Mouse (Mus musculus) heart, embryonic 12.5 days (tissue): ENCODE results near the gene Ipo5. TPM values are rescaled to one million over a fixed set of nuclear protein-coding genes. Genes with fewer than 3 reads are reported as not detected.

Experiments
- ATAC-seq: fragments of 200-750 bp; cut with Nextera tagmentation; 2 replicates; pipeline ENCODE4 v1.8.0; 2017; ENCODE audit warnings: moderate TSS enrichment, moderate library complexity; ENCODE audit not compliant: insufficient number of reproducible peaks, low FRiP score
- H3K27ac ChIP-seq: fragments of 300-500 bp; sonication (generic); 2 replicates; pipeline ENCODE4 v1.5.1; 2016; ENCODE audit warnings: mild to moderate bottlenecking, moderate library complexity; ENCODE audit not compliant: poor library complexity, severe bottlenecking
- H3K27me3 ChIP-seq: fragments of 300-500 bp; sonication (generic); replicated peaks from 2 replicates; pipeline ENCODE4 v1.6.1; 2016; ENCODE audit warnings: mild to moderate bottlenecking, moderate library complexity
- H3K36me3 ChIP-seq: fragments of 300-500 bp; sonication (generic); 2 replicates; pipeline ENCODE4 v1.6.1; 2016; ENCODE audit warnings: mild to moderate bottlenecking, moderate library complexity
- H3K4me1 ChIP-seq: fragments of 300-500 bp; sonication (generic); replicated peaks from 2 replicates; pipeline ENCODE4 v1.6.1; 2016; ENCODE audit warnings: mild to moderate bottlenecking
- H3K4me2 ChIP-seq: fragments of 300-500 bp; sonication (generic); 2 replicates; pipeline ENCODE4 v1.6.1; 2016; ENCODE audit warnings: mild to moderate bottlenecking, moderate library complexity
- H3K4me3 ChIP-seq: fragments of 300-500 bp; sonication (generic); 2 replicates; pipeline ENCODE4 v1.5.1; 2016; ENCODE audit warnings: mild to moderate bottlenecking
- H3K9ac ChIP-seq: fragments of 300-500 bp; sonication (generic); 2 replicates; pipeline ENCODE4 v1.6.1; 2016; ENCODE audit warnings: mild to moderate bottlenecking, moderate library complexity
- H3K9me3 ChIP-seq: fragments of 300-500 bp; sonication (generic); replicated peaks from 2 replicates; pipeline ENCODE4 v1.6.1; 2016; ENCODE audit warnings: mild to moderate bottlenecking, moderate library complexity
- WGBS: fragments of 180-500 bp; shearing (Covaris S2); methylation state at CpG from one replicate; pipeline ENCODE4 v1.1.7; 2016; 5-methylcytosine and 5-hydroxymethylcytosine counted together
- polyA plus RNA-seq: library from polyadenylated mRNA; unstranded; fragments of >200 nt; fragmentation: Nextera tagmentation; extraction: Ambion mirVana; gene quantifications from 2 replicates; pipeline ENCODE4 v1.2.1, GENCODE M21; 2016

Ipo5 gene
- polyA plus RNA-seq, 1 experiment from 2014 or later: 98.8 TPM

DNA sequence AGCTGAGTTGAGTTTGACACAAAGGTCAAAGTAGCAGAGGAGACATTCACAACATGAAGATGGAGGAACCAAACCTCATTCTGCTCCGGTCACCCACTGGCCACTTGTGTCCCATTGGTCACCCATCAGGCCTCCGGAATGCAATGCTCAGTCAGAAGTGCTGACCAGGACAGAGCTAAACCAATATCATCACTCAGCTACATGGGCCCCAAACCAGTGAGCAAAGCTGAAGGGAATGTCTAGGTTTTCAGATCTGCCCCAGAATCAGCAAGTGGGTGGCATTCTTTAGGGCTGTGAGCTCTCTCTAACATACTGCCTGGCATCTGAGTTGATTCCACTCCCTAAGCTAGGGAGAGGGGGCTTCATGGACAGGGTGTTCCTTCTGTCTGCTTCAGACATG lies 32.0 kb upstream of the Ipo5 start:
- Histone ChIP-seq H3K9ac (no peak overlapping the region), H3K27me3 (no peaks in the 10 kb centered on the region), H3K4me2 (no peak overlapping the region), H3K4me1 (peaks cover 35% of the 10 kb centered on the region), H3K9me3 (no peaks in the 10 kb centered on the region), H3K36me3 (no peaks in the 10 kb centered on the region), H3K27ac (no peak overlapping the region), H3K4me3 (no peak overlapping the region)
- no peak for ATAC-seq
- WGBS: 91% methylated on average over 2 of the region's 2 CpGs

GRCm38 (mm10) chr14:120880601-120881000 lies 30.4 kb upstream of the Ipo5 start:
- Histone ChIP-seq H3K4me1 (peaks cover 20% of the 10 kb centered on the region), H3K9me3 (no peaks in the 10 kb centered on the region), H3K4me3 (no peak overlapping the region), H3K27ac (no peak overlapping the region), H3K27me3 (no peaks in the 10 kb centered on the region), H3K4me2 (no peak overlapping the region), H3K36me3 (no peaks in the 10 kb centered on the region), H3K9ac (no peak overlapping the region)
- 71% methylated on average over 3 of the region's 5 CpGs for WGBS
- ATAC-seq: no peak

GRCm38 (mm10) chr14:120881054-120881453 lies 30.0 kb upstream of the Ipo5 start:
- H3K4me2 ChIP-seq: no peak overlapping the region
- H3K4me1 ChIP-seq: peaks cover 15% of the 10 kb centered on the region
- ATAC-seq: no peak
- no peak overlapping the region for H3K27ac ChIP-seq
- H3K27me3 ChIP-seq: no peaks in the 10 kb centered on the region
- 84% methylated on average over 9 of the region's 9 CpGs for WGBS
- H3K4me3 ChIP-seq: no peak overlapping the region
- H3K36me3 ChIP-seq: no peaks in the 10 kb centered on the region
- H3K9me3 ChIP-seq: no peaks in the 10 kb centered on the region
- no peak overlapping the region for H3K9ac ChIP-seq

DNA sequence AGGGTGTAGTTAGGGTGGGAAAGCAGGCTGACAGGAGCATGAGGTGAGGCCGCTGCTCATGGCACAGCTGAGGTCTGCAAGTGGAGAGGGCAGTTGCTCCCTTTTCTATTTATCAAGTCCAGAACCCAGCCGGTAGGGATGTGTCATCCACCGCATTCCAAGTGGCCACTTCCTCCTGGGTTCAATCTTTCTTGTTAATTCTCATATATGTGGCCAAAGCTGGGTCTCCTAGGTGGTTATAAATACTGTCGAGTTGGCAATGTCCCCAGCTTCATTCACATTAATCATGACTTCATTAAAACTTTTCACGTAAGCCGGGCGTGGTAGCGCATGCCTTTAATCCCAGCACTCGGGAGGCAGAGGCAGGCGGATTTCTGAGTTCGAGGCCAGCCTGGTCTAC lies 22.3 kb upstream of the Ipo5 start:
- WGBS: 83% methylated on average over 11 of the region's 11 CpGs
- no peaks in the 10 kb centered on the region for H3K9me3 ChIP-seq
- H3K36me3 ChIP-seq: no peaks in the 10 kb centered on the region
- H3K9ac ChIP-seq: no peak overlapping the region
- no peaks in the 10 kb centered on the region for H3K27me3 ChIP-seq
- no peak overlapping the region for H3K27ac ChIP-seq
- H3K4me2 ChIP-seq: no peak overlapping the region
- H3K4me3 ChIP-seq: no peak overlapping the region
- ATAC-seq: no peak
- no peaks in the 10 kb centered on the region for H3K4me1 ChIP-seq

- Histone ChIP-seq H3K4me1 (no peaks in the 10 kb centered on the region), H3K36me3 (no peaks in the 10 kb centered on the region), H3K4me3 (no peak overlapping the region), H3K27me3 (no peaks in the 10 kb centered on the region), H3K9me3 (no peaks in the 10 kb centered on the region), H3K4me2 (no peak overlapping the region), H3K9ac (no peak overlapping the region), H3K27ac (no peak overlapping the region)
- WGBS: 65% methylated on average over 8 of the region's 8 CpGs
- ATAC-seq: no peak
These were observed 18.7 kb upstream of the Ipo5 start for GRCm38 (mm10) chr14:120892369-120892768.

DNA sequence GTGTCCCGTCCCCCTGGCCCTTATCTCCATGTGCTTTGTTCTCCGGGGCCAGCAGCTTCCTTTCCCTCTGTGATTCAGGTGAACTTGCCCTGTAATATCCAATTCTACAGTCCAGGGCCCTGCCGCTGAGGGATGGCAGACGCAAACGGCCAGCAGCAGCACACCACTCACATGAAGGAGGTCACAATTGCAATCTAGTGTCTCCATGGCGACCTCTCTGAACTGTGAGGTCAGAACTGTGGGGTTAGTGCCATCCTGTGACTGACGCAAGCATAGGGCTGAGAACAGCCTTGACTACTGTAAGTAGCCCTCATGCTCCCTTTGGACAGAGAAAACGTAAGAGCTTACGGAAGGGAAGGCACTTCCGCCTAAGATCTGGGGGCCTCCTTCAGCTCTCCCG lies 14.4 kb upstream of the Ipo5 start:
- H3K9ac ChIP-seq: no peak overlapping the region
- H3K4me2 ChIP-seq: no peak overlapping the region

GRCm38 (mm10) chr14:120898876-120899275 lies 12.1 kb upstream of the Ipo5 start:
- 71% methylated on average over 3 of the region's 3 CpGs for WGBS
- Histone ChIP-seq H3K27ac (no peak overlapping the region), H3K4me3 (no peak overlapping the region), H3K9ac (no peak overlapping the region), H3K4me2 (no peak overlapping the region), H3K9me3 (no peaks in the 10 kb centered on the region), H3K27me3 (no peaks in the 10 kb centered on the region), H3K4me1 (no peaks in the 10 kb centered on the region), H3K36me3 (no peaks in the 10 kb centered on the region)
- no peak for ATAC-seq

More for the DNA sequence above, 14.4 kb upstream of the Ipo5 start:
- no peaks in the 10 kb centered on the region for H3K9me3 ChIP-seq
- no peaks in the 10 kb centered on the region for H3K4me1 ChIP-seq
- no peak for ATAC-seq
- H3K27me3 ChIP-seq: no peaks in the 10 kb centered on the region
- no peaks in the 10 kb centered on the region for H3K36me3 ChIP-seq
- no peak overlapping the region for H3K27ac ChIP-seq
- H3K4me3 ChIP-seq: no peak overlapping the region
- 70% methylated on average over 11 of the region's 11 CpGs for WGBS

- H3K9me3 ChIP-seq: no peaks in the 10 kb centered on the region
- no peak overlapping the region for H3K9ac ChIP-seq
- no peak for ATAC-seq
- WGBS: 74% methylated on average over 3 of the region's 3 CpGs
- H3K4me2 ChIP-seq: no peak overlapping the region
- H3K36me3 ChIP-seq: no peaks in the 10 kb centered on the region
- no peak overlapping the region for H3K27ac ChIP-seq
- no peaks in the 10 kb centered on the region for H3K27me3 ChIP-seq
- H3K4me3 ChIP-seq: no peak overlapping the region
- H3K4me1 ChIP-seq: peaks cover 7% of the 10 kb centered on the region; the same call in 1 of the 2 replicates
These were observed 1.6 kb upstream of the Ipo5 start for GRCm38 (mm10) chr14:120909396-120909795.

DNA sequence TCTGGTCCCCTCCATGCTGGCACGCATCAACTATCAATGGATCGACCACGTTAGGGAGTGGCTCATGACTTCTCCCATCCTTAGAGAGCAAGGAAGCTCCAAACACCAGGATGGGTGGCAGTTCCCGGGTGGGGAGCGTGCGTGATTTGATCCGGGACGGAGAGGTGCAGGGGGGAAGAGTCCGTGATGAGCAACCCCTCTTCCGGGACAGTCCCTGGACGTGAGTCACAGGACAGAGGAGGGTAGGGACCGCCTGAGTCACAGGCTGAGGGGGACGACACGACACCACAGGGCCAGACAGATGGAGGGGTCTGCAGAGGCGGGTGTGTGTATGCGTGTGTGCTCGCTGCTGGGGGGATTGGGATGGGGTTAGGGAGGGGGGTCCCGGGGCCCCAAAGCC lies 704 bp upstream of the Ipo5 start:
- Histone ChIP-seq H3K27ac (peak overlapping the region; percentile 75), H3K9ac (peak overlapping the region; percentile 89), H3K9me3 (no peaks in the 10 kb centered on the region), H3K36me3 (no peaks in the 10 kb centered on the region), H3K4me3 (peak overlapping the region; percentile 99), H3K27me3 (no peaks in the 10 kb centered on the region), H3K4me2 (peak overlapping the region; percentile 96), H3K4me1 (peaks cover 7% of the 10 kb centered on the region; the same call in 1 of the 2 replicates)
- under 1% methylated on average over 18 of the region's 18 CpGs for WGBS
- peak; percentile 67 for ATAC-seq

- peak; percentile 58 for ATAC-seq
- peak overlapping the region; percentile 94 for H3K9ac ChIP-seq
- 9% methylated on average over 61 of the region's 63 CpGs for WGBS
- H3K9me3 ChIP-seq: no peaks in the 10 kb centered on the region
- H3K27me3 ChIP-seq: no peaks in the 10 kb centered on the region
- peak overlapping the region; percentile 99 for H3K4me3 ChIP-seq
- peak overlapping the region; percentile 96 for H3K4me2 ChIP-seq
- H3K4me1 ChIP-seq: peaks cover 7% of the 10 kb centered on the region; the same call in 1 of the 2 replicates
- H3K27ac ChIP-seq: peak overlapping the region; percentile 92
- H3K36me3 ChIP-seq: no peaks in the 10 kb centered on the region
These were observed 421 bp downstream of the Ipo5 start for GRCm38 (mm10) chr14:120911388-120911901.

DNA sequence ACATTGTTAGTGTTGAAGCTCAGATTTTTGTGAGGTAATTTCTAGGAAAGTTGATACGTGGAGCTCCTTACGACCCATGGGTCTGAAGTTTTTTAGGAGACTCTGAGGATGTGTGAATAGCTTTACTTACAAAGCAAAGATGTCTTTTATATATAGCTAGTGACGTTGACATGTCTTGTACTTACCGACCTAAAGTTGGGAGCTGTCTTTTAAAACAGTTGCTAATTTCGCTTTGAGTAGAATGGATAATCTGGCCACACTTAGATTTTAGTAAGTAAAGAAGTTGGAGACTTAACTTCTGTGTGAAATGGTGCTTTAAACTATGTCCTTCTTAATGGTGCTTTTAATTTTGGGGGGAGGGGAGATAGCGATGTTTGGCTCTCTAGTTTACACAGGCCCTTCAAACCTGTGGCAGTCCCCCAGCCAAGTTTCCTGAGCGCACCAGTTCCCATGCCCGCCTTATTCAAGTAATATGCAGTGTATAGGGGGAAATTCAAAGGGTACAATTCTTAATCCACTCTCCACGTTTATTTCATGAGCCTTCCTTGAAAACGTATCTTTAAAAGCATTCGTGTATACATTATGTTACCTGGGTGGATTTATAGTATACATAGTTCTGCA lies 1.2 kb downstream of the Ipo5 start:
- Histone ChIP-seq H3K9ac (peak overlapping the region; percentile 94), H3K27ac (no peak overlapping the region), H3K9me3 (no peaks in the 10 kb centered on the region), H3K36me3 (peaks cover 5% of the 10 kb centered on the region; the same call in 1 of the 2 replicates), H3K4me3 (peak overlapping the region; percentile 99), H3K4me2 (peak overlapping the region; percentile 96), H3K4me1 (peaks cover 7% of the 10 kb centered on the region; the same call in 1 of the 2 replicates), H3K27me3 (no peaks in the 10 kb centered on the region)
- ATAC-seq: no peak
- WGBS: 13% methylated on average over 11 of the region's 11 CpGs

DNA sequence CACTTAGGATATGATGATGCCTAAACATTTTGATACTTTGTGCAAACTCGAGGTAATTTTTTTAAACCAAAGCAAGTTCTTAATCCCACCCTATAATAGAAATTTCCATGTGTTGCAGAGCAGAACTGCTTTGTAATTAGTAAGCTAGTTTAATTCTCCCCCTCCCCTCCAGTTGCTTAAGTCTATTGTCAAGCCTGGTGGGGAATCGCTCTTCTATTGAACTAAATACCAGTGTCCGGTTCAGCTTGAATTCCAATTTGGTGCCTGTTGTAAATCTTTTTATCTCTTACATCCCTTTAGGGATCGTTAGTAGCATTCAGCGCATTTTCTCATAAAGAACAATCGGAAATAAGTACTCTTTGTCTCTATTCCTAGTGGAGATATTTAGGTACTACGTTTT lies 1.9 kb downstream of the Ipo5 start:
- peaks cover 7% of the 10 kb centered on the region; the same call in 1 of the 2 replicates for H3K4me1 ChIP-seq
- 63% methylated on average over 7 of the region's 7 CpGs for WGBS
- 0 out of 2 replicates have a peak overlapping the region, but pooled peaks have one; percentile 38 for H3K4me2 ChIP-seq
- peaks cover 9% of the 10 kb centered on the region for H3K36me3 ChIP-seq
- H3K9ac ChIP-seq: no peak overlapping the region
- no peak for ATAC-seq
- no peaks in the 10 kb centered on the region for H3K27me3 ChIP-seq
- H3K9me3 ChIP-seq: no peaks in the 10 kb centered on the region
- H3K27ac ChIP-seq: no peak overlapping the region
- peak overlapping the region; percentile 99 for H3K4me3 ChIP-seq
